Mouse (Mus musculus) forebrain, embryonic 16.5 days (tissue): ENCODE measurements around the gene Mfng. TPM values are rescaled to one million over a fixed set of nuclear protein-coding genes. Genes with fewer than 3 reads are reported as not detected.

Experiments
- ATAC-seq: fragments of 200-750 bp; cut with Nextera tagmentation; 2 replicates; pipeline ENCODE4 v1.8.0; 2017; ENCODE audit warnings: mild to moderate bottlenecking, moderate library complexity
- H3K27ac ChIP-seq: fragments of 300-500 bp; sonication (generic); 2 replicates; pipeline ENCODE4 v1.5.1; 2014; ENCODE audit warnings: low read length, control low read depth
- H3K27me3 ChIP-seq: fragments of 300-500 bp; sonication (generic); replicated peaks from 2 replicates; pipeline ENCODE4 v1.6.1; 2014; ENCODE audit warnings: low read length; ENCODE audit not compliant: control insufficient read depth, insufficient read depth
- H3K36me3 ChIP-seq: fragments of 300-500 bp; sonication (generic); 2 replicates; pipeline ENCODE4 v1.6.1; 2014; ENCODE audit not compliant: control insufficient read depth, insufficient read depth
- H3K4me1 ChIP-seq: fragments of 300-500 bp; sonication (generic); replicated peaks from 2 replicates; pipeline ENCODE4 v1.6.1; 2014; ENCODE audit warnings: low read length; ENCODE audit not compliant: control insufficient read depth, insufficient read depth
- H3K4me2 ChIP-seq: fragments of 300-500 bp; sonication (generic); 2 replicates; pipeline ENCODE4 v1.6.1; 2014; ENCODE audit warnings: mild to moderate bottlenecking, low read length, control low read depth
- H3K4me3 ChIP-seq: fragments of 300-500 bp; sonication (generic); replicated peaks from 2 replicates; pipeline ENCODE4 v1.5.1; 2014; ENCODE audit warnings: mild to moderate bottlenecking, low read length, control low read depth
- H3K9ac ChIP-seq: fragments of 300-500 bp; sonication (generic); replicated peaks from 2 replicates; pipeline ENCODE4 v1.6.1; 2014; ENCODE audit warnings: low read depth, low read length, control low read depth
- H3K9me3 ChIP-seq: fragments of 300-500 bp; sonication (generic); 2 replicates; pipeline ENCODE4 v1.6.1; 2016; ENCODE audit warnings: low read length; ENCODE audit not compliant: control insufficient read depth
- WGBS: fragments of 180-500 bp; shearing (Covaris S2); extraction: QIAGEN DNeasy Blood & Tissue Kit; methylation state at CpG from one replicate; pipeline ENCODE4 v1.1.7; 2014; 5-methylcytosine and 5-hydroxymethylcytosine counted together
- polyA plus RNA-seq: library from polyadenylated mRNA; unstranded; fragments of >200 nt; fragmentation: Nextera tagmentation; extraction: Ambion mirVana; gene quantifications from 2 replicates; pipeline ENCODE4 v1.2.1, GENCODE M21; 2015

Mfng gene
- polyA plus RNA-seq, 1 experiment from 2014 or later = 58.1 TPM

- 49% methylated on average over 3 of the region's 3 CpGs for WGBS
- H3K4me3 ChIP-seq = no peak overlapping the region
Measured at GRCm38 (mm10) chr15:78706630-78707029, 66.6 kb downstream of the Mfng start.

More at GRCm38 (mm10) chr15:78706630-78707029, 66.6 kb downstream of the Mfng start:
- peaks cover 28% of the 10 kb centered on the region for H3K4me1 ChIP-seq
- H3K27ac ChIP-seq = no peak overlapping the region
- H3K27me3 ChIP-seq = no peaks in the 10 kb centered on the region
- H3K4me2 ChIP-seq = no peak overlapping the region
- H3K9ac ChIP-seq = no peak overlapping the region
- no peak for ATAC-seq
- H3K36me3 ChIP-seq = no peaks in the 10 kb centered on the region
- H3K9me3 ChIP-seq = no peaks in the 10 kb centered on the region

Other genes starting within 250 kb of the Mfng start
- 5.6 and 6.4 TPM in 2 replicates for gene C1qtnf6, start 242.1 kb downstream of the Mfng start, polyA plus RNA-seq
- 1.1 and 1.8 TPM in 2 replicates for gene Sstr3, start 228.8 kb downstream of the Mfng start, polyA plus RNA-seq
- gene Rac2, start 200.7 kb downstream of the Mfng start, polyA plus RNA-seq = 3.6 and 5.1 TPM in 2 replicates
- 4.5 and 5.5 TPM in 2 replicates for gene Cyth4, start 176.4 kb downstream of the Mfng start, polyA plus RNA-seq
- gene Elfn2, start 54.7 kb downstream of the Mfng start, polyA plus RNA-seq = 6.4 and 8.2 TPM in 2 replicates
- gene Card10, start 29.6 kb upstream of the Mfng start, polyA plus RNA-seq = 1.3 and 1.4 TPM in 2 replicates
- 9.7 and 11.0 TPM in 2 replicates for gene Cdc42ep1, start 69.1 kb upstream of the Mfng start, polyA plus RNA-seq
- not detected in 2 replicates for gene Lgals2, start 82.1 kb upstream of the Mfng start, polyA plus RNA-seq
- 61.3 and 67.4 TPM in 2 replicates for gene Gga1, start 103.7 kb upstream of the Mfng start, polyA plus RNA-seq
- 0.19 and 0.30 TPM in 2 replicates for gene Gm49510, start 126.2 kb upstream of the Mfng start, polyA plus RNA-seq
- gene Sh3bp1, start 126.3 kb upstream of the Mfng start, polyA plus RNA-seq = 4.9 and 6.0 TPM in 2 replicates
- 96.4 and 102 TPM in 2 replicates for gene Pdxp, start 140.4 kb upstream of the Mfng start, polyA plus RNA-seq
- 51.9 and 95.5 TPM in 2 replicates for gene Lgals1, start 153.2 kb upstream of the Mfng start, polyA plus RNA-seq
- 60.4 and 64.2 TPM in 2 replicates for gene Nol12, start 161.5 kb upstream of the Mfng start, polyA plus RNA-seq
- 42.7 and 49.7 TPM in 2 replicates for gene Triobp, start 174.2 kb upstream of the Mfng start, polyA plus RNA-seq